Mouse (Mus musculus): ENCODE data around the gene Zcchc17. TPM values are rescaled to one million over a fixed set of nuclear protein-coding genes. Genes with fewer than 3 reads are reported as not detected.
A peak's percentile ranks its signal among the peaks of the same experiment; 100 is the strongest.

Gene Zcchc17
- total and polyA plus RNA-seq, 3 experiments = 43.7 to 62.5 TPM; not detected in 1

GRCm38 (mm10) chr4:130357946-130358345 is 1.8 kb downstream of the Zcchc17 start:
- H3K9ac ChIP-seq (ENCODE audit: control insufficient read depth, low read depth, low read length, poor library complexity, severe bottlenecking) = no peak overlapping the region

DNA sequence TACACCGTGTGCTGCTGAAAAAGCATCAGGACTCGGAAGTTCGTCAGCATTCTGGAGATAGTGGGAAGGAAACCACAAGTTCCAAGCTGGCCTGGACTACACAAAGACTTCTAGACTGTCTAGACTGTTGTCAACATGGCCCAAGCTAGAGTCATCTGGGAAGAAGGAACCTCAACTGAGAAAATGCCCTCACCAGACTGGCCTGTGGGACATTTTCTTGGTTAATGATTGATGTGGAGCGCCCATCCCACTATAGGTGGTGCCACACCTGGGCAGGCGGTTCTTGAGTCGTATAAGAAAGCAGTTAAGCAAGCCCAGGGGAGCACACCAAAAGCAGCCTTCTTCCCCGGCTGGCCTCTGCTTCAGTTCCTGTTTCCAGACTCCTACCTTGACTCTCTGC is 7.2 kb downstream of the Zcchc17 start:
- TF ChIP-seq TBP (IDR thresholded peaks at IDR 0.05; ENCODE audit: low read depth, low read length) = no peak
- no peak for TF ChIP-seq MAFK (IDR thresholded peaks at IDR 0.05; ENCODE audit: borderline replicate concordance, low read depth, low read length)
- TF ChIP-seq E2F4 (IDR thresholded peaks at IDR 0.05; ENCODE audit: borderline replicate concordance, low read depth, low read length) = no peak
- TF ChIP-seq MXI1 (IDR thresholded peaks at IDR 0.05; ENCODE audit: low read depth, low read length) = no peak
- no peak for TF ChIP-seq ZC3H11A (IDR thresholded peaks at IDR 0.05; ENCODE audit: low read depth, low read length)
- no peak for TF ChIP-seq ELF1 (IDR thresholded peaks at IDR 0.05; ENCODE audit: low read depth, low read length)
- no peak for TF ChIP-seq MYB (IDR thresholded peaks at IDR 0.05; ENCODE audit: low read depth, low read length)
- no peak for TF ChIP-seq MEF2A (IDR thresholded peaks at IDR 0.05; ENCODE audit: extremely low read depth, insufficient replicate concordance, low read depth, low read length, poor library complexity, severe bottlenecking)
- no peak for TF ChIP-seq CHD2 (IDR thresholded peaks at IDR 0.05; ENCODE audit: low read length)
- TF ChIP-seq RCOR1 (IDR thresholded peaks at IDR 0.05; ENCODE audit: low read depth, low read length) = no peak
- TF ChIP-seq RAD21 (IDR thresholded peaks at IDR 0.05; ENCODE audit: low read depth, low read length) = no peak
- no peak for TF ChIP-seq MAZ (IDR thresholded peaks at IDR 0.05; ENCODE audit: low read depth, low read length)
- TF ChIP-seq JUND (IDR thresholded peaks at IDR 0.05; ENCODE audit: low read depth, low read length) = no peak
- Histone ChIP-seq H3K36me3 (ENCODE audit: control insufficient read depth in 1 of 2, insufficient read depth in 2 of 2, low read length in 2 of 2) (peaks cover 0 to 8% of the 10 kb centered on the region in 2 experiments; a peak in 2 of 4 replicates), H3K9me3 (replicated peaks; ENCODE audit: insufficient read depth, low read length) (no peaks in the 10 kb centered on the region)

More at GRCm38 (mm10) chr4:130357946-130358345, 1.8 kb downstream of the Zcchc17 start:
- peak; percentile 65 for DNase-seq (ENCODE audit: low read depth, low spot score)
- Histone ChIP-seq H3K79me2 (ENCODE audit: control insufficient read depth, insufficient read depth, low read length, poor library complexity) (peaks cover 37% of the 10 kb centered on the region), H3K4me1 (ENCODE audit: control insufficient read depth in 1 of 2, insufficient read depth in 2 of 2, low read length in 2 of 2) (peaks cover 0 to 18% of the 10 kb centered on the region in 2 experiments; a peak in 3 of 4 replicates), H3K36me3 (ENCODE audit: control insufficient read depth in 1 of 2, insufficient read depth in 2 of 2, low read length in 2 of 2) (peaks cover 1 to 15% of the 10 kb centered on the region in 2 experiments), H3K9me3 (replicated peaks; ENCODE audit: insufficient read depth, low read length) (no peaks in the 10 kb centered on the region), H3K27me3 (ENCODE audit: control insufficient read depth in 1 of 2, insufficient read depth in 2 of 2, low read length in 2 of 2) (no peaks in the 10 kb centered on the region), H3K4me3 (ENCODE audit: control insufficient read depth in 1 of 2, insufficient read depth in 1 of 2, low read depth in 2 of 2, low read length in 2 of 2) (no peak overlapping the region), H3K27ac (ENCODE audit: control insufficient read depth, low read depth, low read length) (no peak overlapping the region)
- no peak for TF ChIP-seq CHD2 (IDR thresholded peaks at IDR 0.05; ENCODE audit: low read length)
- no peak for TF ChIP-seq EP300 (IDR thresholded peaks at IDR 0.05; ENCODE audit: low read depth in 1 of 2, low read length in 2 of 2)
- TF ChIP-seq MYB (IDR thresholded peaks at IDR 0.05; ENCODE audit: low read depth, low read length) = no peak
- TF ChIP-seq POLR2AphosphoS5 (IDR thresholded peaks at IDR 0.05; ENCODE audit: borderline replicate concordance, low read depth, low read length) = no peak
- TF ChIP-seq RCOR1 (IDR thresholded peaks at IDR 0.05; ENCODE audit: low read depth, low read length) = no peak
- TF ChIP-seq RAD21 (IDR thresholded peaks at IDR 0.05; ENCODE audit: low read depth, low read length) = no peak
- TF ChIP-seq ZC3H11A (IDR thresholded peaks at IDR 0.05; ENCODE audit: low read depth, low read length) = no peak
- no peak for TF ChIP-seq JUND (IDR thresholded peaks at IDR 0.05; ENCODE audit: low read depth, low read length)
- TF ChIP-seq E2F4 (IDR thresholded peaks at IDR 0.05; ENCODE audit: borderline replicate concordance, low read depth, low read length) = no peak
- TF ChIP-seq POLR2AphosphoS2 (IDR thresholded peaks at IDR 0.05; ENCODE audit: low read length) = no peak
- no peak for TF ChIP-seq ZMIZ1 (IDR thresholded peaks at IDR 0.05; ENCODE audit: low read depth, low read length)
- no peak for TF ChIP-seq MAZ (IDR thresholded peaks at IDR 0.05; ENCODE audit: low read depth, low read length)
- no peak for TF ChIP-seq MAFK (IDR thresholded peaks at IDR 0.05; ENCODE audit: borderline replicate concordance, low read depth, low read length)
- no peak for TF ChIP-seq KAT2A (conservative IDR thresholded peaks at IDR 0.05; ENCODE audit: low read depth, low read length)

More for the DNA sequence above, 7.2 kb downstream of the Zcchc17 start:
- no peak overlapping the region for H3K9ac ChIP-seq (ENCODE audit: control insufficient read depth, low read depth, low read length, poor library complexity, severe bottlenecking)
- H3K27ac ChIP-seq (ENCODE audit: control insufficient read depth, low read depth, low read length) = no peak overlapping the region
- peaks cover 4% of the 10 kb centered on the region; the same call in 1 of the 2 replicates for H3K79me2 ChIP-seq (ENCODE audit: control insufficient read depth, insufficient read depth, low read length, poor library complexity)
- H3K4me1 ChIP-seq (ENCODE audit: control insufficient read depth in 1 of 2, insufficient read depth in 2 of 2, low read length in 2 of 2) = no peaks in the 10 kb centered on the region
- no peak overlapping the region for H3K4me3 ChIP-seq (ENCODE audit: control insufficient read depth in 1 of 2, insufficient read depth in 1 of 2, low read depth in 2 of 2, low read length in 2 of 2)
- H3K27me3 ChIP-seq (ENCODE audit: control insufficient read depth in 1 of 2, insufficient read depth in 2 of 2, low read length in 2 of 2) = no peaks in the 10 kb centered on the region
- no peak for DNase-seq (ENCODE audit: low read depth, low spot score)
